Mouse (Mus musculus): Measurements from ENCODE around the gene Mdc1. TPM values are rescaled to one million over a fixed set of nuclear protein-coding genes. Genes with fewer than 3 reads are reported as not detected.

Mdc1 gene
- total RNA-seq, 2 experiments from 2014 or later, result 12.5 to 19.1 TPM

GRCm38 (mm10) chr17:35869346-35870067, 28.2 kb downstream of the Mdc1 start:
- intact Hi-C loops (cut with DNase I), result loop anchor here (5.0 kb wide), 1 partner anchor 127 kb away; no protein-coding TSS in a partner anchor
- DNase-seq (ENCODE audit: extremely low spot score in 1 of 2, low spot score in 2 of 2), result peak in 1 of 2 experiments; percentile 73

- peak; percentile 51 to 87 for DNase-seq (ENCODE audit: extremely low spot score in 1 of 2, low spot score in 2 of 2)
Measured at GRCm38 (mm10) chr17:35870151-35870883, 29.0 kb downstream of the Mdc1 start.

GRCm38 (mm10) chr17:35870884-35871696, 29.8 kb downstream of the Mdc1 start:
- DNase-seq (ENCODE audit: extremely low spot score in 1 of 2, low spot score in 2 of 2), result no peak
- intact Hi-C loops (cut with DNase I), result loop anchor here (5.0 kb wide), 1 partner anchor 129 kb away; no protein-coding TSS in a partner anchor

More at GRCm38 (mm10) chr17:35870151-35870883, 29.0 kb downstream of the Mdc1 start:
- intact Hi-C loops (cut with DNase I), result loop anchor here (5.0 kb wide), 1 partner anchor 128 kb away; no protein-coding TSS in a partner anchor

GRCm38 (mm10) chr17:35873774-35874519, 32.6 kb downstream of the Mdc1 start:
- peak; percentile 75 to 92 for DNase-seq (ENCODE audit: extremely low spot score in 1 of 2, low spot score in 2 of 2)
- intact Hi-C loops (cut with DNase I), result loop anchor here (2.0 to 5.0 kb wide), 2 partner anchors 37 to 132 kb away; no protein-coding TSS in a partner anchor

- DNase-seq (ENCODE audit: extremely low spot score in 1 of 2, low spot score in 2 of 2), result peak in 1 of 2 experiments; percentile 61
- intact Hi-C loops (cut with DNase I), result loop anchor here (5.0 kb wide), 1 partner anchor 132 kb away; no protein-coding TSS in a partner anchor
Measured at GRCm38 (mm10) chr17:35874721-35875120, 33.4 kb downstream of the Mdc1 start.

- intact Hi-C loops (cut with DNase I), result no loop called here
- peak; percentile 94 to 97 for DNase-seq (ENCODE audit: extremely low spot score in 1 of 2, low spot score in 2 of 2)
Measured at GRCm38 (mm10) chr17:35879245-35880057, 38.1 kb downstream of the Mdc1 start, which contains the start of gene Dhx16. Gene Dhx16 (plus strand): TSS chr17:35879819.

GRCm38 (mm10) chr17:35882924-35883323, 41.6 kb downstream of the Mdc1 start:
- no peak for DNase-seq (ENCODE audit: extremely low spot score in 1 of 2, low spot score in 2 of 2)
- intact Hi-C loops (cut with DNase I), result no loop called here

- no peak for DNase-seq (ENCODE audit: extremely low spot score in 1 of 2, low spot score in 2 of 2)
- intact Hi-C loops (cut with DNase I), result no loop called here
Measured at GRCm38 (mm10) chr17:35883777-35884176, 42.5 kb downstream of the Mdc1 start.

GRCm38 (mm10) chr17:35887725-35888124, 46.4 kb downstream of the Mdc1 start:
- no peak for DNase-seq (ENCODE audit: extremely low spot score in 1 of 2, low spot score in 2 of 2)

GRCm38 (mm10) chr17:35896781-35897643, 55.7 kb downstream of the Mdc1 start, which contains the start of gene 2310061I04Rik:
Gene 2310061I04Rik (minus strand): TSS chr17:35897431.
- DNase-seq (ENCODE audit: extremely low spot score in 1 of 2, low spot score in 2 of 2), result peak; percentile 87 to 93
- intact Hi-C loops (cut with DNase I), result no loop called here

More at GRCm38 (mm10) chr17:35887725-35888124, 46.4 kb downstream of the Mdc1 start:
- intact Hi-C loops (cut with DNase I), result no loop called here

GRCm38 (mm10) chr17:35897644-35898573, 56.6 kb downstream of the Mdc1 start:
- DNase-seq (ENCODE audit: extremely low spot score in 1 of 2, low spot score in 2 of 2), result no peak
- intact Hi-C loops (cut with DNase I), result no loop called here

- intact Hi-C loops (cut with DNase I), result no loop called here
- no peak for DNase-seq (ENCODE audit: extremely low spot score in 1 of 2, low spot score in 2 of 2)
Measured at GRCm38 (mm10) chr17:35900636-35901035, 59.3 kb downstream of the Mdc1 start.

- intact Hi-C loops (cut with DNase I), result no loop called here
- DNase-seq (ENCODE audit: extremely low spot score in 1 of 2, low spot score in 2 of 2), result peak in 1 of 2 experiments; percentile 81
Measured at GRCm38 (mm10) chr17:35903343-35903991, 62.2 kb downstream of the Mdc1 start.

GRCm38 (mm10) chr17:35903992-35904355, 62.7 kb downstream of the Mdc1 start:
- intact Hi-C loops (cut with DNase I), result no loop called here
- no peak for DNase-seq (ENCODE audit: extremely low spot score in 1 of 2, low spot score in 2 of 2)

GRCm38 (mm10) chr17:35905587-35905986, 64.3 kb downstream of the Mdc1 start:
- DNase-seq (ENCODE audit: extremely low spot score in 1 of 2, low spot score in 2 of 2), result no peak
- intact Hi-C loops (cut with DNase I), result no loop called here
